Mouse (Mus musculus) CH12.LX (cell line): ENCODE measurements around the gene Plvap. TPM values are rescaled to one million over a fixed set of nuclear protein-coding genes. Genes with fewer than 3 reads are reported as not detected.
"Not testable (repeated sequence)": the region's sequence is repeated elsewhere in the genome, so short reads cannot be mapped to it uniquely, and the experiment has no call there.

Source experiments
- DNase-seq: peaks from one replicate; pipeline ENCODE4 v3.0.0-alpha.2; 2013; ENCODE audit errors: extremely low read depth
- H3K27ac ChIP-seq: 2 replicates; pipeline ENCODE4 v1.5.1; 2012; ENCODE audit warnings: low read depth, mild to moderate bottlenecking, control low read depth, moderate library complexity; ENCODE audit not compliant: insufficient read depth
- H3K27me3 ChIP-seq: replicated peaks from 2 replicates; pipeline ENCODE3; 2012; ENCODE audit warnings: inconsistent platforms
- H3K36me3 ChIP-seq, 2 experiments: replicated peaks in 1 of 2; 2 replicates each; pipeline versions ENCODE3 to v1.6.1; 2012; ENCODE audit warnings: inconsistent platforms in 1 of 2, low read length in 1 of 2, mild to moderate bottlenecking in 1 of 2, mixed read lengths in 1 of 2, moderate library complexity in 1 of 2; ENCODE audit not compliant: control insufficient read depth in 1 of 2, insufficient read depth in 1 of 2
- H3K4me1 ChIP-seq, 2 experiments: 2 replicates each; pipeline ENCODE4 v1.6.1; 2012; ENCODE audit warnings: inconsistent platforms in 1 of 2, moderate library complexity in 1 of 2; ENCODE audit not compliant: insufficient read depth in 2 of 2, control insufficient read depth in 1 of 2
- H3K4me2 ChIP-seq: 2 replicates; pipeline ENCODE4 v1.6.1; 2012; ENCODE audit warnings: low read depth, mild to moderate bottlenecking, control low read depth; ENCODE audit not compliant: poor library complexity, insufficient read depth, severe bottlenecking
- H3K4me3 ChIP-seq, 3 experiments: fragments of 150-350 bp in 1 of 3; sonication (generic) in 1 of 3; replicated peaks in 1 of 3; 2 replicates each; pipeline versions ENCODE3 to v1.5.1; 2011 to 2012; ENCODE audit warnings: low read depth in 2 of 3, low read length in 2 of 3, mild to moderate bottlenecking in 2 of 3, moderate library complexity in 2 of 3, control low read depth in 1 of 3, improper control_type of control experiment in 1 of 3, inconsistent platforms in 1 of 3, mixed read lengths in 1 of 3; ENCODE audit not compliant: poor library complexity in 1 of 3
- H3K79me2 ChIP-seq: replicated peaks from 2 replicates; pipeline ENCODE4 v1.6.1; 2012; ENCODE audit warnings: mild to moderate bottlenecking, moderate library complexity; ENCODE audit not compliant: control insufficient read depth, poor library complexity, insufficient read depth, severe bottlenecking; ENCODE audit errors: extremely low read depth
- H3K9ac ChIP-seq: 2 replicates; pipeline ENCODE4 v1.6.1; 2012; ENCODE audit warnings: low read depth, mild to moderate bottlenecking, control low read depth, moderate library complexity; ENCODE audit not compliant: insufficient read depth
- H3K9me3 ChIP-seq: replicated peaks from 2 replicates; pipeline ENCODE3; 2012; ENCODE audit warnings: low read length, inconsistent platforms, mixed read lengths
- BHLHE40 ChIP-seq: IDR thresholded peaks from 2 replicates; pipeline ENCODE4 v1.6.1; 2011; ENCODE audit warnings: mild to moderate bottlenecking, low read depth, low read length, improper control_type of control experiment
- CHD1 ChIP-seq: IDR thresholded peaks from 2 replicates; pipeline ENCODE4 v1.6.1; 2012; ENCODE audit warnings: low read depth, low read length, improper control_type of control experiment, inconsistent platforms
- CHD2 ChIP-seq: IDR thresholded peaks from 2 replicates; pipeline ENCODE4 v1.6.1; 2011; ENCODE audit warnings: low read length, improper control_type of control experiment
- CTCF ChIP-seq, 2 experiments: IDR thresholded peaks in 1 of 2; conservative IDR thresholded peaks in 1 of 2; 2 replicates each; pipeline ENCODE4 v1.5.1; 2011 to 2012; ENCODE audit warnings: low read depth in 2 of 2, low read length in 2 of 2, improper control_type of control experiment in 1 of 2, inconsistent platforms in 1 of 2, mild to moderate bottlenecking in 1 of 2, moderate library complexity in 1 of 2
- E2F4 ChIP-seq: IDR thresholded peaks from 2 replicates; pipeline ENCODE4 v1.6.1; 2011; ENCODE audit warnings: low read depth, low read length, improper control_type of control experiment; ENCODE audit not compliant: insufficient replicate concordance
- EP300 ChIP-seq: IDR thresholded peaks from 2 replicates; pipeline ENCODE4 v1.6.1; 2011; ENCODE audit warnings: low read length, improper control_type of control experiment
- ETS1 ChIP-seq: conservative IDR thresholded peaks from 2 replicates; pipeline ENCODE4 v1.6.1; 2012; ENCODE audit warnings: low read depth, mild to moderate bottlenecking, inconsistent platforms, low read length, improper control_type of control experiment, moderate library complexity
- GABPA ChIP-seq: IDR thresholded peaks from 2 replicates; pipeline ENCODE4 v1.6.1; 2012; ENCODE audit warnings: low read depth, low read length, improper control_type of control experiment, inconsistent platforms; ENCODE audit not compliant: insufficient replicate concordance
- HCFC1 ChIP-seq: IDR thresholded peaks from 2 replicates; pipeline ENCODE4 v1.6.1; 2012; ENCODE audit warnings: low read depth, mild to moderate bottlenecking, inconsistent platforms, low read length, improper control_type of control experiment
- IRF4 ChIP-seq: IDR thresholded peaks from 2 replicates; pipeline ENCODE4 v1.6.1; 2014; ENCODE audit warnings: low read depth, mild to moderate bottlenecking, inconsistent platforms, low read length, improper control_type of control experiment
- JUND ChIP-seq: conservative IDR thresholded peaks from 2 replicates; pipeline ENCODE4 v1.6.1; 2011; ENCODE audit warnings: low read depth, low read length, improper control_type of control experiment
- MAX ChIP-seq: IDR thresholded peaks from 2 replicates; pipeline ENCODE4 v1.6.1; 2011; ENCODE audit warnings: low read length, improper control_type of control experiment
- MEF2A ChIP-seq: IDR thresholded peaks from 2 replicates; pipeline ENCODE4 v1.6.1; 2014; ENCODE audit warnings: low read depth, mild to moderate bottlenecking, inconsistent platforms, low read length, improper control_type of control experiment, borderline replicate concordance
- MYC ChIP-seq: IDR thresholded peaks from 2 replicates; pipeline ENCODE4 v1.6.1; 2011; ENCODE audit warnings: low read depth, mild to moderate bottlenecking, improper control_type of control experiment, low read length
- NELFE ChIP-seq: IDR thresholded peaks from 2 replicates; pipeline ENCODE4 v1.6.1; 2011; ENCODE audit warnings: low read depth, low read length, improper control_type of control experiment
- POLR2A ChIP-seq: IDR thresholded peaks from 2 replicates; pipeline ENCODE4 v1.6.1; 2011; ENCODE audit warnings: low read depth, mild to moderate bottlenecking, improper control_type of control experiment, low read length
- RAD21 ChIP-seq: IDR thresholded peaks from 2 replicates; pipeline ENCODE4 v1.6.1; 2011; ENCODE audit warnings: low read depth, mild to moderate bottlenecking, low read length, improper control_type of control experiment, moderate library complexity
- SIN3A ChIP-seq: IDR thresholded peaks from 2 replicates; pipeline ENCODE4 v1.6.1; 2012; ENCODE audit warnings: low read length, improper control_type of control experiment, inconsistent platforms
- SMC3 ChIP-seq: IDR thresholded peaks from 2 replicates; pipeline ENCODE4 v1.6.1; 2011; ENCODE audit warnings: low read depth, low read length, improper control_type of control experiment
- TBP ChIP-seq: conservative IDR thresholded peaks from 2 replicates; pipeline ENCODE4 v1.6.1; 2011; ENCODE audit warnings: low read depth, low read length, improper control_type of control experiment
- TCF12 ChIP-seq: IDR thresholded peaks from 2 replicates; pipeline ENCODE4 v1.6.1; 2014; ENCODE audit warnings: low read depth, mild to moderate bottlenecking, inconsistent platforms, low read length, improper control_type of control experiment
- dilution Hi-C: fragments of 300-500 bp; cut with MboI; formaldehyde crosslinking; loops from 2 replicates; pipeline ENCODE4 v1.14.3; 2020; ENCODE audit warnings: low sequenced_read_pairs; ENCODE audit not compliant: extremely low pct_unique_long_range_greater_than_20kb, extremely low pct_ligation_motif_present
- in situ Hi-C: fragments of 300-500 bp; cut with MboI; formaldehyde crosslinking; loops from 3 replicates; pipeline ENCODE4 v1.14.3; 2019; ENCODE audit warnings: low sequenced_read_pairs, low pct_ligation_motif_present, low pct_unique_long_range_greater_than_20kb, mixed read lengths
- polyA plus RNA-seq: library from polyadenylated mRNA; unstranded; fragments of >175 nt; gene quantifications from 2 replicates; pipeline ENCODE4 v1.2.1, GENCODE M21; 2012; ENCODE audit warnings: low read depth; ENCODE audit not compliant: insufficient read length
- total RNA-seq, 2 experiments: library from RNA; depleted of rRNA; stranded (reverse); fragments of 300-350 nt in 1 of 2; fragments of >200 nt in 1 of 2; gene quantifications; 2 replicates each; pipeline ENCODE4 v1.2.3; 2012 to 2014

Gene Plvap
- total and polyA plus RNA-seq, 3 experiments: 0.04 to 0.27 TPM; not detected in 1

GRCm38 (mm10) chr8:71535663-71536062, 24.1 kb upstream of the Plvap start (continued):
- peak; percentile 70; the same call in 1 of the 2 replicates for TF ChIP-seq TCF12
- TF ChIP-seq GABPA: no peak
- TF ChIP-seq MEF2A: peak; percentile 34; the same call in 1 of the 2 replicates
- TF ChIP-seq EP300: 0 out of 2 replicates have a peak, but pooled peaks have one; percentile 18
- TF ChIP-seq ETS1: peak; percentile 59
- peak; percentile 51; the same call in 1 of the 2 replicates for TF ChIP-seq BHLHE40

- peaks cover 19 to 71% of the 10 kb centered on the region in 2 experiments for H3K4me1 ChIP-seq
These were observed 22.8 kb upstream of the Plvap start for GRCm38 (mm10) chr8:71534263-71534810.

GRCm38 (mm10) chr8:71530735-71531467, 19.3 kb upstream of the Plvap start:
- TF ChIP-seq MAX: peak; percentile 80
- peak; percentile 32; the same call in 1 of the 2 replicates for TF ChIP-seq TCF12
- TF ChIP-seq NELFE: peak; percentile 36
- peak; percentile 38 for TF ChIP-seq IRF4
- TF ChIP-seq RAD21: peak; percentile 3
- peak; percentile 33; the same call in 1 of the 2 replicates for TF ChIP-seq SMC3
- peak; percentile 53; the same call in 1 of the 2 replicates for TF ChIP-seq POLR2A
- peak; percentile 35; the same call in 1 of the 2 replicates for TF ChIP-seq SIN3A
- peak; percentile 39; the same call in 1 of the 2 replicates for TF ChIP-seq MYC
- TF ChIP-seq CTCF (conservative IDR thresholded peaks at IDR 0.05 in 1 of 2, IDR thresholded peaks at IDR 0.05 in 1 of 2; ENCODE audit: low read depth in 2 of 2, low read length in 2 of 2): peak; percentile 34 to 73; a peak in 3 of 4 replicates
- 0 out of 2 replicates have a peak, but pooled peaks have one; percentile 16 for TF ChIP-seq JUND
- TF ChIP-seq EP300: peak; percentile 48; the same call in 1 of the 2 replicates
- TF ChIP-seq CHD1: peak; percentile 93; the same call in 1 of the 2 replicates
- TF ChIP-seq E2F4: 0 out of 2 replicates have a peak, but pooled peaks have one; percentile 9
- TF ChIP-seq HCFC1: peak; percentile 27; the same call in 1 of the 2 replicates
- H3K27me3 ChIP-seq, H3K9me3 ChIP-seq, dilution Hi-C loops, H3K79me2 ChIP-seq, in situ Hi-C loops, H3K4me2 ChIP-seq, H3K4me3 ChIP-seq: not testable (repeated sequence)
- peak overlapping the region; percentile 23; the same call in 1 of the 2 replicates for H3K9ac ChIP-seq
- peaks cover 5 to 15% of the 10 kb centered on the region in 2 experiments for H3K36me3 ChIP-seq
- peak; percentile 84 for DNase-seq
- H3K27ac ChIP-seq: peak overlapping the region; percentile 90
- peaks cover 38 to 82% of the 10 kb centered on the region in 2 experiments for H3K4me1 ChIP-seq

More at GRCm38 (mm10) chr8:71534263-71534810, 22.8 kb upstream of the Plvap start:
- H3K27me3 ChIP-seq: no peaks in the 10 kb centered on the region
- dilution Hi-C loops (no loop called here), in situ Hi-C loops (no loop called here)
- H3K9ac ChIP-seq: no peak overlapping the region
- H3K36me3 ChIP-seq: peaks cover 5 to 15% of the 10 kb centered on the region in 2 experiments
- peak in 1 of 2 experiments; percentile 45; a peak in 2 of 4 replicates for TF ChIP-seq CTCF (conservative IDR thresholded peaks at IDR 0.05 in 1 of 2, IDR thresholded peaks at IDR 0.05 in 1 of 2; ENCODE audit: low read depth in 2 of 2, low read length in 2 of 2)
- TF ChIP-seq CHD2: 0 out of 2 replicates have a peak, but pooled peaks have one; percentile 29
- no peak for TF ChIP-seq TBP
- no peak for DNase-seq
- no peaks in the 10 kb centered on the region for H3K9me3 ChIP-seq
- no peak overlapping the region for H3K4me2 ChIP-seq
- no peak overlapping the region for H3K4me3 ChIP-seq
- H3K79me2 ChIP-seq: peaks cover 11% of the 10 kb centered on the region; the same call in 1 of the 2 replicates
- H3K27ac ChIP-seq: no peak overlapping the region
